Mouse (Mus musculus) liver, adult 2 months (tissue): ENCODE measurements at regions not wholly inside any gene's neighbourhood (a gene's known extent, or its start where the extent isn't known, plus 50 kb on each side); places are given as distances from the start of the nearest gene placed in this dataset.

Experiments
- CTCF ChIP-seq: fragments of 200-500 bp; IDR thresholded peaks from 2 replicates; pipeline ENCODE4 v1.5.1; 2011; ENCODE audit warnings: low read depth, low read length, control low read depth
- POLR2A ChIP-seq: fragments of 200-500 bp; IDR thresholded peaks from 2 replicates; pipeline ENCODE4 v1.6.1; 2011; ENCODE audit warnings: low read length, control low read depth; ENCODE audit not compliant: insufficient read depth; ENCODE audit errors: extremely low read depth

- TF ChIP-seq POLR2A (no peak), CTCF (no peak)
Observed at GRCm38 (mm10) chr4:5459028-5459695, 666.0 kb upstream of the Impad1 start.
